8 mouse cellular contexts compared by ENCODE assay signal in the genomic region with DNA sequence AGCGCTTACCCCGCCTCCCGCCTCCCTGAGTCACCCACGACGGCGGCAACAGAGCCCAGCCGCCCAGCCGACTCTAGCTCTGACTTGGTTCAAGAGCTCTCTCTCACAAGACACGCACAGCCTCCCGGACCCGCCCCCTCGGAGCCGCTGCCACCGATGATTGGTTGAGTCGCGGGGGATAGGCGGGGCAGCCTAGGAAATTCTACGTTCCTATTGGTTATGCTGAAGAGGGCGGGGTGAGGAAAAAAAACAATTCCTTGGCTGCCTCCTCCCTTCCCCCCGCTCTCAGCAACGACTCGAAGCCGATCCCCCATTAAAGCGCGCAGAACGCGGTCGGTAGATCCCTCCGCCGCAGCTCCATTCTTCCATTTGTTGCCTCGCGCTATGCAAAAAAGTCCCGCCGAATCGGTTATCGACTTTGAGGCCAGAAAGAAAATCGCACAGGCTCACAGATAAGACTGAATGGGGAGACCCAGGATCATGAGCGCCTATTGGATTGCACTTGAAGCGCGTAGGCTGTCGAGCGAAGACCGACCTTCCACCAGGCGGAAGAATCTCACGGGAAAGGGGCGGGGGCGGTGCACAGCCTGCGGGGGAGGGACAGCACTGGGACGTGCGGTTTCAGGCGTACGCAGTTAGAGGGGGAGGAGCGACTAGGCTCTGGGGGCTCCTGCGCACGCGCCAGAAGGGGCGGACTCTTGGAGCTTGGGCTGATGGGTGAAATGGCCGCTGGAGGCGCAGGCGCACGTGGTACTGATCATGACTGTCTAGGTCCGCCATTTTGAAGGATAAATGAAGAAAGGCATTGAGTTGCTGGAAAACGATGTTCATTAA. TPM values are rescaled to one million over a fixed set of nuclear protein-coding genes. Genes with fewer than 3 reads are reported as not detected.
A peak's percentile ranks its signal among the peaks of the same experiment; 100 is the strongest.
DNase-seq lines count a peak whose midpoint lies in the region; ATAC-seq and TF ChIP-seq lines count a peak whose summit lies in the region.

A gene (minus strand): TSS at position 162 of the 834 bp plus-strand sequence.

- peak within 1 kb of the TSS; percentile 75 for H3K4me3 ChIP-seq in bone marrow macrophage, adult 2 months (ENCODE audit: insufficient read depth, low read length)
- peak within 1 kb of the TSS; percentile 67 for H3K4me3 ChIP-seq in embryonic fibroblast, embryonic 13.5 days (ENCODE audit: insufficient read depth, low read length)
- peak within 1 kb of the TSS; percentile 89 for H3K4me3 ChIP-seq in kidney, embryonic 14.5 days (ENCODE audit: low read length)
- H3K4me3 ChIP-seq in limb, embryonic 15.5 days = peak within 1 kb of the TSS; percentile 89

- H3K36me3 ChIP-seq in kidney, embryonic 14.5 days (ENCODE audit: control insufficient read depth, insufficient read depth, low read length) = peaks cover 20% of the 10 kb centered on the region
- peaks cover 8% of the 10 kb centered on the region for H3K36me3 ChIP-seq in limb, embryonic 15.5 days

- no peak for TF ChIP-seq CTCF in bone marrow macrophage, adult 2 months (IDR thresholded peaks at IDR 0.05; ENCODE audit: low read depth, low read length)
- TF ChIP-seq CTCF in embryonic fibroblast, embryonic 13.5 days (IDR thresholded peaks at IDR 0.05; ENCODE audit: borderline replicate concordance, insufficient read depth, low read length) = peak; percentile 8; the same call in 1 of the 2 replicates

- peak within 1 kb of the TSS; percentile 67 for H3K4me2 ChIP-seq in kidney, embryonic 14.5 days (replicated peaks; ENCODE audit: low read depth, low read length)
- peak within 1 kb of the TSS; percentile 67 for H3K4me2 ChIP-seq in limb, embryonic 15.5 days

- peak; percentile 44; the same call in 1 of the 2 replicates for TF ChIP-seq POLR2A in bone marrow macrophage, adult 2 months (IDR thresholded peaks at IDR 0.05; ENCODE audit: borderline replicate concordance, low read depth, low read length)
- peak; percentile 90 for TF ChIP-seq POLR2A in embryonic fibroblast, embryonic 13.5 days (IDR thresholded peaks at IDR 0.05; ENCODE audit: low read depth, low read length)

- peak; percentile 94 for DNase-seq in A20 (ENCODE audit: low read depth, low spot score)
- peak; percentile 99 for DNase-seq in heart, adult 9 months (ENCODE audit: low spot score in 2 of 2)
- DNase-seq in monocyte, adult 2 months (ENCODE audit: low read depth in 1 of 2, low spot score in 2 of 2) = peak; percentile 96 to 99
- DNase-seq in spleen, postnatal 36 days (ENCODE audit: low spot score in 2 of 2) = peak; percentile 98 to 99

- WGBS in kidney, embryonic 14.5 days = under 1% methylated on average over 63 of the region's 63 CpGs
- WGBS in limb, embryonic 15.5 days = under 1% methylated on average over 63 of the region's 63 CpGs

- peaks cover 13% of the 10 kb centered on the region for H3K4me1 ChIP-seq in bone marrow macrophage, adult 2 months (ENCODE audit: control insufficient read depth, insufficient read depth, low read length)
- no peaks in the 10 kb centered on the region; the same call in 1 of the 2 replicates for H3K4me1 ChIP-seq in embryonic fibroblast, embryonic 13.5 days (ENCODE audit: control insufficient read depth, insufficient read depth, low read length)
- H3K4me1 ChIP-seq in kidney, embryonic 14.5 days (ENCODE audit: control insufficient read depth, insufficient read depth, low read length) = peaks cover 11% of the 10 kb centered on the region
- peaks cover 11% of the 10 kb centered on the region for H3K4me1 ChIP-seq in limb, embryonic 15.5 days

- ATAC-seq in kidney, embryonic 14.5 days (ENCODE audit: low FRiP score, low TSS enrichment) = peak; percentile 97
- ATAC-seq in limb, embryonic 15.5 days (ENCODE audit: insufficient number of reproducible peaks, low FRiP score, low TSS enrichment, low read depth) = peak; percentile 97

- H3K27ac ChIP-seq in bone marrow macrophage, adult 2 months (ENCODE audit: insufficient read depth, low read depth, low read length) = peak within 1 kb of the TSS; percentile 99
- H3K27ac ChIP-seq in embryonic fibroblast, embryonic 13.5 days (ENCODE audit: insufficient read depth, low read length) = peak within 1 kb of the TSS; percentile 98
- peak within 1 kb of the TSS; percentile 99 for H3K27ac ChIP-seq in kidney, embryonic 14.5 days (ENCODE audit: low read depth, low read length)
- H3K27ac ChIP-seq in limb, embryonic 15.5 days = peak within 1 kb of the TSS; percentile 100

- H3K9ac ChIP-seq in kidney, embryonic 14.5 days (ENCODE audit: low read depth, low read length) = peak within 1 kb of the TSS; percentile 84
- peak within 1 kb of the TSS; percentile 73 for H3K9ac ChIP-seq in limb, embryonic 15.5 days

- H3K9me3 ChIP-seq in kidney, embryonic 14.5 days (ENCODE audit: control insufficient read depth, low read length) = no peaks in the 10 kb centered on the region
- no peaks in the 10 kb centered on the region for H3K9me3 ChIP-seq in limb, embryonic 15.5 days

- H3K27me3 ChIP-seq in kidney, embryonic 14.5 days (ENCODE audit: control insufficient read depth, insufficient read depth, low read length) = no peaks in the 10 kb centered on the region
- no peaks in the 10 kb centered on the region; the same call in 1 of the 2 replicates for H3K27me3 ChIP-seq in limb, embryonic 15.5 days

RNA-seq across cellular contexts. Expression of the gene that starts here (rescaled TPM):
- 37.1 and 37.4 TPM in 2 replicates for polyA plus RNA-seq in bone marrow macrophage, adult 2 months (2012; ENCODE audit: insufficient read depth, insufficient read length, missing spikeins)
- 40.1 and 44.1 TPM in 2 replicates for polyA plus RNA-seq in embryonic fibroblast, embryonic 13.5 days (2011; ENCODE audit: insufficient read length, low read depth, missing spikeins)
- polyA plus RNA-seq in kidney, embryonic 14.5 days (2014; fragmentation: Nextera tagmentation; extraction: Ambion mirVana) = 26.7 and 47.5 TPM in 2 replicates
- 41.8 and 42.5 TPM in 2 replicates for polyA plus RNA-seq in limb, embryonic 15.5 days (2015; fragmentation: Nextera tagmentation; extraction: Ambion mirVana)

Comparison
In these comparisons a context has a peak if more than half of its experiments do, and no peak if none do; other contexts are left out.
1. Peak in every context shown above with its lines: DNase-seq, ATAC-seq, H3K4me3 ChIP-seq and H3K27ac ChIP-seq.